Mouse (Mus musculus): ENCODE measurements at regions not wholly inside any gene's neighbourhood (a gene's known extent, or its start where the extent isn't known, plus 50 kb on each side); places are given as distances from the start of the nearest gene placed in this dataset.

DNA sequence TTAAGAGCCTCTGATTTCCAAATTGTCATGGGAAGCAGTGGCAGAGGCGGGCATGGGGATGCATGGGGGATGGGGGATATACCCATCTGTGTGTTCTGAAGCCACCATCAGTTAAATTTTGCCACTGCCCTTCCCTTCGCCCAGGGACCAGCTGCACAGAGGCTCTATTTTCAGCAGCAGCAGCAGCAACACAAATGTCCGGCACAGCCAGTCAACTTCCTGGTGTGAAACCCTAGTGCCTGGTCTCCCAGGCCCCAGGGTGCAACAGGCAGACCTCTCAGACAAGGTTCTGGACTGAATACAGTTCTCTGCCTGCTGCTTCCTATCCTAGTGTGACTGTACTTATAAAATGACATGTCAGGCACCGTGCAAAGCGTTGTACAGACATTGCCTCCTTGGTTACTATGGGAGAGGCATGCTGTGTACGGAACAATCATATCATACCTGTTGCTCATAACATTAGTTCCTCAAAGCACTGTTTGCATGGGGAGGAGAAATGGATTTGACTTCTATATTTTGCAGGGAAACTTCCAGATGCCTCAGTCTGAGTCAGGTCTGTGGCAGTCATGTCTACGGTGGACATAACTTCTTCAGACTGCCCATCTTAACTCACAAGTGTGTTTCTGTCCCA lies 104.8 kb upstream of the Vps8 start:
- TF ChIP-seq CTCF (IDR thresholded peaks at IDR 0.05; ENCODE audit: borderline replicate concordance, extremely low read depth, insufficient read depth, insufficient read length) (no peak), POLR2A (IDR thresholded peaks at IDR 0.05; ENCODE audit: borderline replicate concordance, extremely low read depth, insufficient read depth, insufficient read length, poor library complexity, severe bottlenecking) (no peak)
